Mouse (Mus musculus) megakaryocyte, embryonic 14.5 days (primary cell): ENCODE results near the gene Hormad2. TPM values are rescaled to one million over a fixed set of nuclear protein-coding genes. Genes with fewer than 3 reads are reported as not detected.

ENCODE experiments used
- H3K27me3 ChIP-seq: replicated peaks from 2 replicates; pipeline ENCODE3; 2012; ENCODE audit warnings: inconsistent platforms
- H3K36me3 ChIP-seq: replicated peaks from 2 replicates; pipeline ENCODE3; 2012; ENCODE audit warnings: low read length, inconsistent platforms, mixed read lengths
- H3K4me1 ChIP-seq: 2 replicates; pipeline ENCODE4 v1.6.1; 2012; ENCODE audit warnings: inconsistent platforms
- H3K4me3 ChIP-seq: replicated peaks from 2 replicates; pipeline ENCODE3; 2012; ENCODE audit warnings: moderate library complexity, mild to moderate bottlenecking, inconsistent platforms
- H3K9me3 ChIP-seq: 2 replicates; pipeline ENCODE4 v1.6.1; 2012; ENCODE audit warnings: inconsistent platforms
- FLI1 ChIP-seq: IDR thresholded peaks from 2 replicates; pipeline ENCODE4 v1.6.1; 2012; ENCODE audit warnings: low read length, inconsistent platforms, mixed read lengths
- GATA1 ChIP-seq: IDR thresholded peaks from 3 replicates; pipeline ENCODE4 v1.6.1; 2012; ENCODE audit warnings: mixed read lengths, low read length, inconsistent platforms, borderline replicate concordance
- polyA plus RNA-seq: library from polyadenylated mRNA; stranded (reverse); fragments of >175 nt; gene quantifications from 2 replicates; pipeline ENCODE4 v1.2.3, GENCODE M21; 2012; ENCODE audit warnings: low replicate concordance; ENCODE audit not compliant: insufficient read depth

The Hormad2 gene
- polyA plus RNA-seq, 1 experiment: not detected

- H3K27me3 ChIP-seq: peaks cover 22% of the 10 kb centered on the region
- no peak overlapping the region for H3K4me3 ChIP-seq
- peaks cover 5% of the 10 kb centered on the region for H3K4me1 ChIP-seq
- no peaks in the 10 kb centered on the region for H3K36me3 ChIP-seq
- TF ChIP-seq GATA1 (no peak), FLI1 (no peak)
- no peaks in the 10 kb centered on the region for H3K9me3 ChIP-seq
Measured at GRCm38 (mm10) chr11:4320876-4321275, 120.0 kb downstream of the Hormad2 start.

- H3K9me3 ChIP-seq: no peaks in the 10 kb centered on the region
- no peaks in the 10 kb centered on the region for H3K36me3 ChIP-seq
- TF ChIP-seq FLI1 (no peak), GATA1 (no peak)
- no peak overlapping the region for H3K4me3 ChIP-seq
- peaks cover 24% of the 10 kb centered on the region for H3K27me3 ChIP-seq
- H3K4me1 ChIP-seq: peaks cover 5% of the 10 kb centered on the region
Measured at GRCm38 (mm10) chr11:4319212-4319955, 121.5 kb downstream of the Hormad2 start.

- Histone ChIP-seq H3K9me3 (no peaks in the 10 kb centered on the region), H3K4me3 (no peak overlapping the region), H3K36me3 (no peaks in the 10 kb centered on the region), H3K27me3 (peaks cover 26% of the 10 kb centered on the region), H3K4me1 (peaks cover 5% of the 10 kb centered on the region)
- TF ChIP-seq GATA1 (no peak), FLI1 (no peak)
Measured at GRCm38 (mm10) chr11:4318011-4318410, 122.9 kb downstream of the Hormad2 start.

- Histone ChIP-seq H3K36me3 (no peaks in the 10 kb centered on the region), H3K4me1 (peaks cover 6% of the 10 kb centered on the region), H3K4me3 (no peak overlapping the region), H3K27me3 (peaks cover 28% of the 10 kb centered on the region), H3K9me3 (no peaks in the 10 kb centered on the region)
- no peak for TF ChIP-seq FLI1
- TF ChIP-seq GATA1: no peak
Measured at GRCm38 (mm10) chr11:4317287-4317686, 123.6 kb downstream of the Hormad2 start.

GRCm38 (mm10) chr11:4312180-4312579, 128.7 kb downstream of the Hormad2 start:
- no peak overlapping the region for H3K4me3 ChIP-seq
- peaks cover 28% of the 10 kb centered on the region for H3K4me1 ChIP-seq
- H3K36me3 ChIP-seq: no peaks in the 10 kb centered on the region
- peaks cover 31% of the 10 kb centered on the region for H3K27me3 ChIP-seq
- no peaks in the 10 kb centered on the region for H3K9me3 ChIP-seq
- no peak for TF ChIP-seq GATA1
- TF ChIP-seq FLI1: no peak

GRCm38 (mm10) chr11:4310324-4310723, 130.6 kb downstream of the Hormad2 start:
- peaks cover 43% of the 10 kb centered on the region for H3K27me3 ChIP-seq
- H3K4me3 ChIP-seq: no peak overlapping the region
- no peaks in the 10 kb centered on the region for H3K9me3 ChIP-seq
- TF ChIP-seq GATA1: no peak
- TF ChIP-seq FLI1: no peak
- peaks cover 28% of the 10 kb centered on the region for H3K4me1 ChIP-seq
- no peaks in the 10 kb centered on the region for H3K36me3 ChIP-seq

- TF ChIP-seq GATA1 (no peak), FLI1 (no peak)
- H3K4me1 ChIP-seq: peaks cover 28% of the 10 kb centered on the region
- H3K4me3 ChIP-seq: no peak overlapping the region
- H3K36me3 ChIP-seq: no peaks in the 10 kb centered on the region
- H3K27me3 ChIP-seq: peaks cover 39% of the 10 kb centered on the region
- no peaks in the 10 kb centered on the region for H3K9me3 ChIP-seq
Measured at GRCm38 (mm10) chr11:4309613-4310012, 131.3 kb downstream of the Hormad2 start.

GRCm38 (mm10) chr11:4308514-4309450, 132.1 kb downstream of the Hormad2 start:
- no peaks in the 10 kb centered on the region for H3K36me3 ChIP-seq
- no peak for TF ChIP-seq GATA1
- no peak for TF ChIP-seq FLI1
- no peak overlapping the region for H3K4me3 ChIP-seq
- no peaks in the 10 kb centered on the region for H3K9me3 ChIP-seq
- H3K27me3 ChIP-seq: peaks cover 40% of the 10 kb centered on the region
- H3K4me1 ChIP-seq: peaks cover 28% of the 10 kb centered on the region

GRCm38 (mm10) chr11:4308060-4308513, 132.8 kb downstream of the Hormad2 start:
- TF ChIP-seq GATA1 (no peak), FLI1 (no peak)
- H3K4me3 ChIP-seq: no peak overlapping the region
- peaks cover 28% of the 10 kb centered on the region for H3K4me1 ChIP-seq
- peaks cover 44% of the 10 kb centered on the region for H3K27me3 ChIP-seq
- no peaks in the 10 kb centered on the region for H3K9me3 ChIP-seq
- no peaks in the 10 kb centered on the region for H3K36me3 ChIP-seq

- H3K27me3 ChIP-seq: peaks cover 51% of the 10 kb centered on the region
- H3K4me1 ChIP-seq: peaks cover 15% of the 10 kb centered on the region
- H3K9me3 ChIP-seq: no peaks in the 10 kb centered on the region
- TF ChIP-seq FLI1: no peak
- no peak for TF ChIP-seq GATA1
- H3K4me3 ChIP-seq: no peak overlapping the region
- no peaks in the 10 kb centered on the region for H3K36me3 ChIP-seq
Measured at GRCm38 (mm10) chr11:4306086-4306485, 134.8 kb downstream of the Hormad2 start.
